ENCODE assay signal across 28 mouse cellular contexts in genomic region chr6:85581688-85582087, GRCm38 (mm10).
"Had no signal": no experiment of that assay in that cellular context is flagged by ENCODE, and none has a peak within 500 bp of the region (broad histone marks: within the 10 kb centered on the region; RNA-seq: fewer than 3 reads in every experiment).

No protein-coding gene starts in this region.

- H3K27ac ChIP-seq: embryonic facial prominence, embryonic 12.5 days; embryonic facial prominence, embryonic 13.5 days; embryonic facial prominence, embryonic 15.5 days; forebrain, embryonic 10.5 days; forebrain, embryonic 12.5 days; forebrain, embryonic 13.5 days; forebrain, embryonic 15.5 days; gastrocnemius, adult 2 months; heart, adult 2 months; heart, embryonic 10.5 days had no signal

- H3K4me3 ChIP-seq: embryonic facial prominence, embryonic 12.5 days; embryonic facial prominence, embryonic 13.5 days; embryonic facial prominence, embryonic 15.5 days; erythroblast, embryonic 14.5 days; forebrain, embryonic 10.5 days; forebrain, embryonic 12.5 days; forebrain, embryonic 13.5 days; forebrain, embryonic 15.5 days; gastrocnemius, adult 2 months; heart, adult 2 months; heart, embryonic 10.5 days had no signal

- H3K9me3 ChIP-seq: embryonic facial prominence, embryonic 12.5 days; embryonic facial prominence, embryonic 13.5 days; embryonic facial prominence, embryonic 15.5 days; forebrain, embryonic 10.5 days; forebrain, embryonic 12.5 days; forebrain, embryonic 13.5 days; forebrain, embryonic 15.5 days; heart, embryonic 10.5 days had no signal

- ATAC-seq: forebrain, embryonic 13.5 days; forebrain, embryonic 14.5 days; forebrain, embryonic 15.5 days; forebrain, embryonic 16.5 days; forebrain, postnatal 0 days had no signal

- H3K4me1 ChIP-seq: embryonic facial prominence, embryonic 12.5 days; embryonic facial prominence, embryonic 13.5 days; embryonic facial prominence, embryonic 15.5 days; forebrain, embryonic 10.5 days; forebrain, embryonic 12.5 days; forebrain, embryonic 13.5 days; forebrain, embryonic 15.5 days; heart, embryonic 10.5 days had no signal

- H3K36me3 ChIP-seq: embryonic facial prominence, embryonic 12.5 days; embryonic facial prominence, embryonic 13.5 days; embryonic facial prominence, embryonic 15.5 days; forebrain, embryonic 10.5 days; forebrain, embryonic 12.5 days; forebrain, embryonic 15.5 days; heart, embryonic 10.5 days had no signal

- H3K4me2 ChIP-seq: embryonic facial prominence, embryonic 12.5 days; embryonic facial prominence, embryonic 13.5 days; embryonic facial prominence, embryonic 15.5 days; forebrain, embryonic 12.5 days; forebrain, embryonic 13.5 days; forebrain, embryonic 15.5 days had no signal

- H3K27me3 ChIP-seq: embryonic facial prominence, embryonic 12.5 days; embryonic facial prominence, embryonic 13.5 days; embryonic facial prominence, embryonic 15.5 days; forebrain, embryonic 12.5 days; forebrain, embryonic 13.5 days; forebrain, embryonic 15.5 days had no signal

- H3K9ac ChIP-seq: embryonic facial prominence, embryonic 12.5 days; embryonic facial prominence, embryonic 13.5 days; embryonic facial prominence, embryonic 15.5 days; forebrain, embryonic 12.5 days; forebrain, embryonic 13.5 days; forebrain, embryonic 15.5 days; forebrain, postnatal 0 days had no signal

- DNase-seq: cerebellum, adult 2 months; cerebellum, adult 8-10 months; cerebellum, adult 9-10 months; cerebellum, adult 9-11 months; cerebellum, postnatal 10 days; cerebellum, postnatal 14 days; cerebellum, postnatal 25 days; cerebellum, postnatal 36 days; embryo, embryonic 11 days; forebrain, postnatal 0 days; gastrocnemius, adult 2 months; gastrocnemius, postnatal 10 days; gastrocnemius, postnatal 14 days; gastrocnemius, postnatal 25 days; gastrocnemius, postnatal 36 days; heart, adult 18-20 months; heart, adult 2 months had no signal
